Mouse (Mus musculus): ENCODE results near the gene Hfm1. TPM values are rescaled to one million over a fixed set of nuclear protein-coding genes. Genes with fewer than 3 reads are reported as not detected.

Gene Hfm1
- polyA plus RNA-seq, 1 experiment from 2014 or later: 0.08 TPM

GRCm38 (mm10) chr5:106815923-106816654 is 110.0 kb downstream of the Hfm1 start:
- no peak for DNase-seq (ENCODE audit: low spot score)
- H3K36me3 ChIP-seq (ENCODE audit: insufficient read depth, low read length): no peaks in the 10 kb centered on the region
- WGBS: 58% methylated on average over 15 of the region's 15 CpGs

GRCm38 (mm10) chr5:106814611-106815010 is 111.5 kb downstream of the Hfm1 start:
- 58% methylated on average over 6 of the region's 6 CpGs for WGBS
- TF ChIP-seq CTCF (IDR thresholded peaks at IDR 0.05): no peak
- Histone ChIP-seq H3K4me3 (ENCODE audit: low read depth, low read length) (no peak overlapping the region), H3K4me1 (ENCODE audit: insufficient read depth, low read depth, low read length) (no peaks in the 10 kb centered on the region), H3K9me3 (ENCODE audit: low read length) (no peaks in the 10 kb centered on the region), H3K27me3 (replicated peaks; ENCODE audit: insufficient read depth, low read length) (no peaks in the 10 kb centered on the region), H3K4me2 (replicated peaks; ENCODE audit: low read depth, low read length) (no peak overlapping the region), H3K36me3 (ENCODE audit: insufficient read depth, low read length) (no peaks in the 10 kb centered on the region), H3K27ac (ENCODE audit: low read length) (no peak overlapping the region), H3K9ac (replicated peaks; ENCODE audit: low read depth) (no peak overlapping the region)
- no peak for ATAC-seq
- no peak for DNase-seq (ENCODE audit: low spot score)

More at GRCm38 (mm10) chr5:106815923-106816654, 110.0 kb downstream of the Hfm1 start:
- H3K27ac ChIP-seq (ENCODE audit: low read length): no peak overlapping the region
- ATAC-seq: no peak
- no peaks in the 10 kb centered on the region for H3K27me3 ChIP-seq (replicated peaks; ENCODE audit: insufficient read depth, low read length)
- no peaks in the 10 kb centered on the region for H3K9me3 ChIP-seq (ENCODE audit: low read length)
- TF ChIP-seq EP300 (IDR thresholded peaks at IDR 0.05) (no peak), CTCF (IDR thresholded peaks at IDR 0.05) (no peak)
- no peak overlapping the region for H3K4me3 ChIP-seq (ENCODE audit: low read depth, low read length)
- no peak overlapping the region for H3K9ac ChIP-seq (replicated peaks; ENCODE audit: low read depth)
- H3K4me1 ChIP-seq (ENCODE audit: insufficient read depth, low read depth, low read length): no peaks in the 10 kb centered on the region
- H3K4me2 ChIP-seq (replicated peaks; ENCODE audit: low read depth, low read length): no peak overlapping the region

GRCm38 (mm10) chr5:106803094-106803493 is 123.0 kb downstream of the Hfm1 start:
- Histone ChIP-seq H3K4me1 (ENCODE audit: insufficient read depth, low read depth, low read length) (no peaks in the 10 kb centered on the region; the same call in 1 of the 2 replicates), H3K4me3 (ENCODE audit: low read depth, low read length) (no peak overlapping the region), H3K9ac (replicated peaks; ENCODE audit: low read depth) (no peak overlapping the region), H3K27me3 (replicated peaks; ENCODE audit: insufficient read depth, low read length) (no peaks in the 10 kb centered on the region), H3K4me2 (replicated peaks; ENCODE audit: low read depth, low read length) (no peak overlapping the region; the same call in 1 of the 2 replicates), H3K36me3 (ENCODE audit: insufficient read depth, low read length) (no peaks in the 10 kb centered on the region), H3K9me3 (ENCODE audit: low read length) (no peaks in the 10 kb centered on the region), H3K27ac (ENCODE audit: low read length) (no peak overlapping the region)
- WGBS: under 1% methylated on average over 12 of the region's 12 CpGs
- TF ChIP-seq EP300 (IDR thresholded peaks at IDR 0.05) (no peak), CTCF (IDR thresholded peaks at IDR 0.05) (peak; percentile 82)
- DNase-seq (ENCODE audit: low spot score) (peak; percentile 80), ATAC-seq (peak; percentile 79)

GRCm38 (mm10) chr5:106801886-106802798 is 124.0 kb downstream of the Hfm1 start:
- Histone ChIP-seq H3K9ac (replicated peaks; ENCODE audit: low read depth) (no peak overlapping the region), H3K9me3 (ENCODE audit: low read length) (no peaks in the 10 kb centered on the region), H3K27ac (ENCODE audit: low read length) (no peak overlapping the region), H3K4me1 (ENCODE audit: insufficient read depth, low read depth, low read length) (no peaks in the 10 kb centered on the region; the same call in 1 of the 2 replicates), H3K4me2 (replicated peaks; ENCODE audit: low read depth, low read length) (peak overlapping the region; percentile 41), H3K36me3 (ENCODE audit: insufficient read depth, low read length) (no peaks in the 10 kb centered on the region), H3K27me3 (replicated peaks; ENCODE audit: insufficient read depth, low read length) (no peaks in the 10 kb centered on the region), H3K4me3 (ENCODE audit: low read depth, low read length) (0 out of 2 replicates have a peak overlapping the region, but pooled peaks have one; percentile 8)
- DNase-seq (ENCODE audit: low spot score) (peak; percentile 90), ATAC-seq (peak; percentile 76)
- no peak for TF ChIP-seq EP300 (IDR thresholded peaks at IDR 0.05)
- peak; percentile 97 for TF ChIP-seq CTCF (IDR thresholded peaks at IDR 0.05)
- 6% methylated on average over 32 of the region's 32 CpGs for WGBS

- H3K9me3 ChIP-seq (ENCODE audit: low read length): no peaks in the 10 kb centered on the region
- no peak overlapping the region for H3K27ac ChIP-seq (ENCODE audit: low read length)
- no peak overlapping the region for H3K4me2 ChIP-seq (replicated peaks; ENCODE audit: low read depth, low read length)
- TF ChIP-seq CTCF (IDR thresholded peaks at IDR 0.05) (no peak), EP300 (IDR thresholded peaks at IDR 0.05) (no peak)
- no peaks in the 10 kb centered on the region for H3K36me3 ChIP-seq (ENCODE audit: insufficient read depth, low read length)
- no peak overlapping the region for H3K9ac ChIP-seq (replicated peaks; ENCODE audit: low read depth)
- H3K4me1 ChIP-seq (ENCODE audit: insufficient read depth, low read depth, low read length): no peaks in the 10 kb centered on the region; the same call in 1 of the 2 replicates
- ATAC-seq (no peak), DNase-seq (ENCODE audit: low spot score) (no peak)
- H3K4me3 ChIP-seq (ENCODE audit: low read depth, low read length): no peak overlapping the region
- no peaks in the 10 kb centered on the region for H3K27me3 ChIP-seq (replicated peaks; ENCODE audit: insufficient read depth, low read length)
- 26% methylated on average over 9 of the region's 9 CpGs for WGBS
These were observed 124.8 kb downstream of the Hfm1 start for GRCm38 (mm10) chr5:106801215-106801863.

- no peak for TF ChIP-seq CTCF (IDR thresholded peaks at IDR 0.05)
- no peak for TF ChIP-seq EP300 (IDR thresholded peaks at IDR 0.05)
- Histone ChIP-seq H3K27me3 (replicated peaks; ENCODE audit: insufficient read depth, low read length) (no peaks in the 10 kb centered on the region), H3K4me3 (ENCODE audit: low read depth, low read length) (no peak overlapping the region), H3K9ac (replicated peaks; ENCODE audit: low read depth) (no peak overlapping the region), H3K4me1 (ENCODE audit: insufficient read depth, low read depth, low read length) (no peaks in the 10 kb centered on the region), H3K27ac (ENCODE audit: low read length) (no peak overlapping the region), H3K36me3 (ENCODE audit: insufficient read depth, low read length) (no peaks in the 10 kb centered on the region), H3K9me3 (ENCODE audit: low read length) (no peaks in the 10 kb centered on the region), H3K4me2 (replicated peaks; ENCODE audit: low read depth, low read length) (no peak overlapping the region)
- 62% methylated on average over 5 of the region's 5 CpGs for WGBS
- no peak for DNase-seq (ENCODE audit: low spot score)
- no peak for ATAC-seq
These were observed 128.2 kb downstream of the Hfm1 start for GRCm38 (mm10) chr5:106797896-106798295.

Measured in lung, postnatal 0 days (tissue).